Mouse (Mus musculus) liver, embryonic 12.5 days (tissue): Measurements from ENCODE around the gene Gcsam. TPM values are rescaled to one million over a fixed set of nuclear protein-coding genes. Genes with fewer than 3 reads are reported as not detected.

Experiments used
- ATAC-seq: fragments of 200-750 bp; cut with Nextera tagmentation; 2 replicates; pipeline ENCODE4 v1.8.0; 2017; ENCODE audit warnings: moderate number of reproducible peaks, mild to moderate bottlenecking, moderate library complexity
- H3K27ac ChIP-seq: fragments of 300-500 bp; sonication (generic); 2 replicates; pipeline ENCODE4 v1.5.1; 2016; ENCODE audit warnings: mild to moderate bottlenecking
- H3K27me3 ChIP-seq: fragments of 300-500 bp; sonication (generic); replicated peaks from 2 replicates; pipeline ENCODE4 v1.6.1; 2016; ENCODE audit warnings: mild to moderate bottlenecking, moderate library complexity
- H3K36me3 ChIP-seq: fragments of 300-500 bp; sonication (generic); 2 replicates; pipeline ENCODE4 v1.6.1; 2016; ENCODE audit warnings: mild to moderate bottlenecking, moderate library complexity
- H3K4me1 ChIP-seq: fragments of 300-500 bp; sonication (generic); 2 replicates; pipeline ENCODE4 v1.6.1; 2016
- H3K4me2 ChIP-seq: fragments of 300-500 bp; sonication (generic); 2 replicates; pipeline ENCODE4 v1.6.1; 2016; ENCODE audit warnings: mild to moderate bottlenecking, moderate library complexity
- H3K4me3 ChIP-seq: fragments of 300-500 bp; sonication (generic); 2 replicates; pipeline ENCODE4 v1.5.1; 2016; ENCODE audit warnings: mild to moderate bottlenecking, moderate library complexity
- H3K9ac ChIP-seq: fragments of 300-500 bp; sonication (generic); 2 replicates; pipeline ENCODE4 v1.6.1; 2016; ENCODE audit warnings: mild to moderate bottlenecking, moderate library complexity
- H3K9me3 ChIP-seq: fragments of 300-500 bp; sonication (generic); replicated peaks from 2 replicates; pipeline ENCODE4 v1.6.1; 2016; ENCODE audit warnings: mild to moderate bottlenecking, moderate library complexity
- WGBS: fragments of 180-500 bp; shearing (Covaris S2); methylation state at CpG from one replicate; pipeline ENCODE4 v1.1.7; 2016; ENCODE audit not compliant: insufficient replicate concordance; 5-methylcytosine and 5-hydroxymethylcytosine counted together
- polyA plus RNA-seq: library from polyadenylated mRNA; unstranded; fragments of >200 nt; fragmentation: Nextera tagmentation; extraction: Ambion mirVana; gene quantifications from 2 replicates; pipeline ENCODE4 v1.2.1, GENCODE M21; 2016

The Gcsam gene
- polyA plus RNA-seq, 1 experiment from 2014 or later = 2.3 TPM

DNA sequence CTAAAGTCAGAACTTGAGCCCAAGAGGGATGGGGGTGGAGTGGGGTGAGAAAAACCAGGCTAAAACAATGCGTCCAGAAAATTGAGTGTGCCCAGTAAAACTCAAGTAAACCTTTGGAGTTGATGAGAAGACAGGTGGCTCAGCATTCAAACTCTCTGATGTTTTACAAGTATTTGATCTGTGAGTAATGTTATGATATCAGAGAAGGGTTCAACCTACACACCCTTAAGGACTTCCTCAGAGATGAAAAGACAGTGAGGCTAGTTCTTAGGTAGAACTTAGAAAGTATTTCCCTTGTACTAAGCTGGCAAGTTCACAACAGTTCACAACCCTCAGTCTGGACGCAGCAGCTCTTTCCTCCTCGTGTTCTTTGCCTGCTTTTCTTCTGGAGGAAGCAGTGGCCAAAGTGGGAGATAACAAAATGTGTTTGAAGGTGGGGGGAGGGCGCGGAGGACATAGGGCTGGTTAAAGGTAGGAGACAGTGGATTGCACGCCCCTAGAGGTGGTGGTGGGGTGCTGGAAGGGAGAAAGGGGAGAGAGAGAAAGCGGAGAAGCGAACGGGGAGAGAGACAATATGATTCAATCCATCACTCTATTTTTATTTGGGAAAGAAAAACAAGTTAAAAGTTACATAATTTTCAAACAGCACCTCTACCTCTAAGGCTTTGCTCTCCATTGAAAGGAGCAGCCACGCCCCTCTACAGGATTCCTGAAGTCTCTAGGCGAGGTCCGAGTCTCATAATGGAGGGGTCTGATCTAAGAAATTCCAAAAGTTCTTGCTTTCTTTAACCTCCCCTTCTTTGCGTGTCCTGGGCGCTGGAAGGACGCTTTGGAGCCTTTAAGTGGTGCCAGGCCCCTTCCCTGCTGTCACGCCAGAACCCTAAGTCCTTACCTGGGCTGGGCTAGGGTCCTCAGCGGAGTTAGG is 43.1 kb downstream of the Gcsam start:
- peaks cover 32% of the 10 kb centered on the region for H3K4me1 ChIP-seq
- no peak overlapping the region for H3K27ac ChIP-seq
- 15% methylated on average over 17 of the region's 17 CpGs for WGBS
- H3K36me3 ChIP-seq = no peaks in the 10 kb centered on the region
- no peaks in the 10 kb centered on the region for H3K9me3 ChIP-seq
- peak overlapping the region; percentile 30 for H3K4me3 ChIP-seq
- H3K27me3 ChIP-seq = no peaks in the 10 kb centered on the region
- H3K4me2 ChIP-seq = peak overlapping the region; percentile 61
- no peak for ATAC-seq
- peak overlapping the region; percentile 23; the same call in 1 of the 2 replicates for H3K9ac ChIP-seq

DNA sequence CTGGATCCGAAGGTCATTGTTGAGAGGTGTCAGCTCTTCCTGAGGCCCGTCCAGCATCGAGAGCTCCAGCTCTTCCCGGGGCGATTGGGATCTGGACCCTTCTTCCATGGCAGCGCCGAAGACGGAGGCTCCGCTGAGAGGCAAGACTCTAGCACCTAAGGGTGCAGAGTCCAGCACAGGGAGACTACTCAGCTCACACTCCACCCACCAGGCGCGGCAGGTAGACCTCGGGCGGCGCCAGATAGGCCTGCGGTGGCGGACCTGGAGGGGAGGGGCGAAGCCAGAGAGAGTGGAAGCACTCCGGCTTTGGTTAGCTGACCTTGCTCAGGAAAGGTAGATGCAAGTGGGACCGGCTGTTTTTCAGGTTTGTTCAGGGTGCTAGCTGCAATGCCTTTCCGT is 43.8 kb downstream of the Gcsam start, which contains the start of gene BC016579:
Gene BC016579 (minus strand): TSS at position 135 of the 399 bp plus-strand sequence.
- peaks cover 38% of the 10 kb centered on the region for H3K4me1 ChIP-seq
- no peaks in the 10 kb centered on the region for H3K27me3 ChIP-seq
- H3K9ac ChIP-seq = peak within 1 kb of the TSS; percentile 23
- H3K27ac ChIP-seq = no peak within 1 kb of the TSS
- WGBS = 22% methylated on average over 20 of the region's 20 CpGs
- peak; percentile 71 for ATAC-seq
- H3K36me3 ChIP-seq = no peaks in the 10 kb centered on the region
- peak within 1 kb of the TSS; percentile 61 for H3K4me2 ChIP-seq
- peak within 1 kb of the TSS; percentile 30 for H3K4me3 ChIP-seq
- H3K9me3 ChIP-seq = no peaks in the 10 kb centered on the region

DNA sequence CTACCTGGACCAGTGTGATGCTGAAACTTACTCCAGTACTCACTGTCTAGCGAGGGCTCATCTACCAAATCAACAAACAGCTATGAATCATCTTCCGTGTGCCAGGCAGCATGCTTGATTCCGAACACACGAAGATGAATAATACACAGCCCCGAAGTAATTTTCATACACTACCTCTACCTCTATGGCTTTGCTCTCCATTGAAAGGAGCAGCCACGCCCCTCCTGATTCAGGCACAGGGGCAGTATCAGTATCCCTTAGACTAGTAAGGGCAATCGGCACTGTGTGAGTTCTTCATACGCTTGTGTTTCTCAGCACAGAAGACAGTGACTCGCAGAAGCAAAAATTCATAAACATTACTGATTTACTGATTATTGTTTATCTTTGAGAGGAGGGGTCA is 44.3 kb downstream of the Gcsam start:
- 71% methylated on average over 9 of the region's 9 CpGs for WGBS
- H3K36me3 ChIP-seq = no peaks in the 10 kb centered on the region
- 0 out of 2 replicates have a peak overlapping the region, but pooled peaks have one; percentile 30 for H3K4me3 ChIP-seq
- H3K9ac ChIP-seq = no peak overlapping the region
- H3K4me2 ChIP-seq = peak overlapping the region; percentile 61
- peaks cover 38% of the 10 kb centered on the region for H3K4me1 ChIP-seq
- no peak for ATAC-seq
- no peaks in the 10 kb centered on the region for H3K27me3 ChIP-seq
- no peak overlapping the region for H3K27ac ChIP-seq
- no peaks in the 10 kb centered on the region for H3K9me3 ChIP-seq

DNA sequence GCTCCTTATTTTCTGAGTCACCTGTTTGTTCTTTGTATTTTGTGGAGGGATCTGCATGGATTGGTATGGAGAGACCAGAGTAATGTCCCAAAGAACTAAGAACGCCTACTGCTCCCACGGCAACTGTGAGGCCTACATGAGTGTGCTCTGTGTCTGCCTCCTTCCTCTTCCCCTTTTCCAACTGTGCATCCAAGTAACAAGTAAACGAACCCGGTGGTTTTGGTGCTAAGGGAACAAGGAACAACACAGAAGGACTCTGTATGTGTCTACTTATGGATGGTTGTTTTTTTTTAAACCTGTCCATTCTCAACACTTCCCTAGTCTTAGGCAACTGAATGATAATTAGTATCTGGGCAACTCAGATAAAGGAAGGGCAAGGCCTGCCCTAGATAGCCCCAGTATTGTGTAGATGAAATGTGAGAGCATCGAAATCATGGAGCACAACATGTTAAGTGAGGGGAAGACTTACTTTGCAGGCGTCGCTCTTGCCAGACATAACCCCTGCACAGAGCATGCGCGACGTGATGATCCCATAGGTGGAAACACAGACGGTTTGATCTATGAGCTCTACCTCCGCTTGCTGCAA is 47.5 kb downstream of the Gcsam start:
- peak; percentile 75 for ATAC-seq
- 50% methylated on average over 12 of the region's 12 CpGs for WGBS

DNA sequence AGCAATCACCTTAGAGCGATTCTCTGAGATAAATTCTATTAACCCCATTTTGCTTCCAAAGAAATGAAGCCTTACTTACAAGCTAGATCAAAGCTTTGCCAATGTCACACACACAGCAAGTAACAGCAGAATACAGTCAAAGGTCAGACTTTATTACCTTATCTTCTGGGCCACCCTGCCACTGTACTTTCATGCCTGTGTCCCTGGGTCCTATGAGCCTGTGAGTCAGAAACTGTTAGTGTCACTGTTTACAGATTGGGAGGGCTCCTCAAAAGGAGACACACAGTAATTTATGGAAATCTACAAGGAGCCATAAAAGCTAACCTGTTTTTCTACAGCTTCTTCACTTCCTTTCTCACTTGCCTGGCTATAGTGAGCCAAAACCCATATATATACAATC is 48.1 kb downstream of the Gcsam start:
- Histone ChIP-seq H3K9me3 (no peaks in the 10 kb centered on the region), H3K27ac (no peak overlapping the region), H3K4me2 (no peak overlapping the region), H3K4me1 (peaks cover 28% of the 10 kb centered on the region), H3K4me3 (no peak overlapping the region), H3K9ac (no peak overlapping the region), H3K27me3 (no peaks in the 10 kb centered on the region), H3K36me3 (no peaks in the 10 kb centered on the region)
- no peak for ATAC-seq
- 67% methylated on average over 1 of the region's 1 CpGs for WGBS

More for the DNA sequence above, 47.5 kb downstream of the Gcsam start:
- Histone ChIP-seq H3K4me3 (no peak overlapping the region), H3K4me2 (no peak overlapping the region), H3K36me3 (no peaks in the 10 kb centered on the region), H3K27ac (no peak overlapping the region), H3K27me3 (no peaks in the 10 kb centered on the region), H3K9me3 (no peaks in the 10 kb centered on the region), H3K4me1 (peaks cover 34% of the 10 kb centered on the region), H3K9ac (no peak overlapping the region)

DNA sequence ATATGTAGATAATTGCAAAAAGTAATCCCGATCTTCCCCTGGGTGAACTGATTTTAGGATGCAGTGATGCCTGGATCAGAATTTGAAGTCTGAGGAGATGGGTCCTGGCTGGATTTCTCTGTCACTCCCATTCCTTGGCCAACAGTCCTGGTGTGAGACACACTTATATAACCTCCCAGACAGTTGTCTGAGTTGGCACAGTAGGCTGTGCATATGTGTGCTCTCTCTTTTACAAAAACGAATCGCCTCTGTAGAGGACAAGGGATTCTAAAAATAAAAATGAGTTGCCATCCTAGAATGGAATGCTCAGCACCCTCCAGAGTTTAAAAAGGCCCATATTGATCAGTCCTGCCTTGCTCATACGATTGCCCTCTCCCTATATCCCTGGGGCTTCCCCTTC is 49.4 kb downstream of the Gcsam start:
- H3K4me2 ChIP-seq = no peak overlapping the region
- WGBS = 67% methylated on average over 4 of the region's 4 CpGs

DNA sequence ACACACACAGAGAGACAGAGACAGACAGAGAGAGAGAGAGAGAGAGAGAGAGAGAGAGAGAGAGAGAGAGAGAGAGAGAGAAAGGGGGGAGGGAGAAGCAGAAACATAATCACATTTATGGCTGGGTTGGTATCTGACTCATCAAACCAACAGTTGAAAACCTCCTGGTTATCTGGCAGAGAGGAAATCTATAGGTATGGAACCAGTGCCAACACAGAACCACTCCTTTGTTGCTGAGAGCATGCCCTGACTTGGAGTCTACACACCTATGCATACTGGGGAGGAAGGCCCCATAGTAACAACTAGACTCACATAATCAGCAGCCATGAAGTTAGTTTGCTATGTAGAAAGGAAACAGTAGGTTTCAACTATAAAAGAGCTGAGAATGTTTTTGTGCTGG is 52.2 kb downstream of the Gcsam start:
- Histone ChIP-seq H3K27me3 (no peaks in the 10 kb centered on the region), H3K4me3 (no peak overlapping the region), H3K36me3 (no peaks in the 10 kb centered on the region), H3K9ac (no peak overlapping the region), H3K27ac (no peak overlapping the region), H3K9me3 (no peaks in the 10 kb centered on the region), H3K4me2 (no peak overlapping the region), H3K4me1 (peaks cover 15% of the 10 kb centered on the region)
- no peak for ATAC-seq

More for the DNA sequence above, 49.4 kb downstream of the Gcsam start:
- H3K4me3 ChIP-seq = no peak overlapping the region
- no peaks in the 10 kb centered on the region for H3K9me3 ChIP-seq
- H3K27ac ChIP-seq = no peak overlapping the region
- ATAC-seq = no peak
- H3K36me3 ChIP-seq = no peaks in the 10 kb centered on the region
- H3K27me3 ChIP-seq = no peaks in the 10 kb centered on the region
- peaks cover 18% of the 10 kb centered on the region for H3K4me1 ChIP-seq
- H3K9ac ChIP-seq = no peak overlapping the region

DNA sequence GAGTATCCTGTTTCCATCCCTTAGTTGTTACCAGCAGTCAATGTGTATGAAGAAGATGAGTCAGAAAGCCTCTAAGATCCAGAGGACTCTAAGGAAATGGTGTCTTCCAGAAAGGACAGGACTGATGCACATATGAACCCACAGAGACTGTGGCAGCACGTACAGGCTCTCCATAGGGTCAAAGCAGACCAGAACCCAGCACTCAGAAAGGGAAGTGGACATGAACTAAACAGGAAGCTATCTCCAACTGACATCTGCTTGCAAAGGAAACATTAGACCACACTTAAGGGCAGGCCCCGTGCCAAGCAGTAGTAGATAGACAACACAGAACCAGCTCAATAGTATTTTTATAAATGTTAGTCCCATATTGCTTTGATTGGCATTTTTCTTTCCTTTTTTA is 56.0 kb downstream of the Gcsam start:
- WGBS = 18% methylated on average over 2 of the region's 2 CpGs
- ATAC-seq = peak; percentile 70
- H3K4me1 ChIP-seq = 0 out of 2 replicates have a peak, but pooled peaks cover 2% of the 10 kb centered on the region
- no peak overlapping the region for H3K27ac ChIP-seq
- H3K9ac ChIP-seq = no peak overlapping the region
- H3K4me2 ChIP-seq = no peak overlapping the region
- H3K4me3 ChIP-seq = no peak overlapping the region
- H3K9me3 ChIP-seq = no peaks in the 10 kb centered on the region
- H3K27me3 ChIP-seq = no peaks in the 10 kb centered on the region
- no peaks in the 10 kb centered on the region for H3K36me3 ChIP-seq

DNA sequence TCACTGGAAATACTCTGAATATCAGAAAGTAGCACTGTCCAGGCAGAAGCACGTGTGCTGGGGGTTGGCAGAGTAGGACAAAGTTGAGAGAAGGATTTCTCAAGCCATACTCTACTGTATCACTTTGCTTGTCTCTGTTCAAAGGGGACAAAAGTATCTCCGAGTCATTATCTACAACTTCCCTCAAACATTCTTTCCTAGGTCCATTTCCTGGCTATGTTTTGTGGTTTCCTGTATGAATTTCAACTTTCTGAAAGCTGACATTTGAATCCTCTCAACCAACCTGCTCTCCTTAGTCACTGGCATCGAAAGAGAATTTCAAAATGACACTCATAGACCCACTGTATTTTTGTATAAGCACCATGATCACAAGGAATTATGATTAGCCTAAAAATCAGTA is 58.0 kb downstream of the Gcsam start:
- no peak for ATAC-seq
- H3K27me3 ChIP-seq = no peaks in the 10 kb centered on the region
- H3K4me1 ChIP-seq = 0 out of 2 replicates have a peak, but pooled peaks cover 2% of the 10 kb centered on the region
- WGBS = 9% methylated on average over 3 of the region's 3 CpGs
- H3K9me3 ChIP-seq = no peaks in the 10 kb centered on the region
- H3K27ac ChIP-seq = peak overlapping the region; percentile 30; the same call in 1 of the 2 replicates
- no peak overlapping the region for H3K4me2 ChIP-seq
- no peak overlapping the region for H3K9ac ChIP-seq
- H3K36me3 ChIP-seq = no peaks in the 10 kb centered on the region
- H3K4me3 ChIP-seq = no peak overlapping the region

DNA sequence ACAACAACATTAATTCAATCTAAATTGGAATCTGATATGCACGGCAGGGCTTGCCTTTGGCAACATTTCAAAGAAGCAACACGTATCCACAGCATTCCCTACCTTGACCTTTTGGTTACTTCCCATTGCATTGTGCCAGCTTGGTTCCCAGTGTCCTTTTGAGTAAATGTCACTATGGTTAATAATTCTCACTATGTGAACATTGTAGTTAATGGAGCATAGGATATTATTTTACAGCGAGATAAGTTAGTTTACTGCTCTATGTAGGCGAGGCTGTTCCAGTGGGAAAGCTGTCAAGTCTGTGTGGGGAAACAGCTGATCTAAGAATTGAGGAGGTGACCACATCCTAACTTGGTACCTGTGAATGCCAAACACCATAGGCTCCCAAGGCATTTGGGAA is 59.8 kb downstream of the Gcsam start:
- no peaks in the 10 kb centered on the region for H3K27me3 ChIP-seq
- no peak for ATAC-seq

More for the DNA sequence above, 59.8 kb downstream of the Gcsam start:
- 0 out of 2 replicates have a peak, but pooled peaks cover 2% of the 10 kb centered on the region for H3K4me1 ChIP-seq
- H3K9me3 ChIP-seq = no peaks in the 10 kb centered on the region
- WGBS = 72% methylated on average over 4 of the region's 4 CpGs
- H3K9ac ChIP-seq = no peak overlapping the region
- H3K4me3 ChIP-seq = no peak overlapping the region
- H3K4me2 ChIP-seq = no peak overlapping the region
- no peaks in the 10 kb centered on the region for H3K36me3 ChIP-seq
- no peak overlapping the region for H3K27ac ChIP-seq
